Mouse (Mus musculus) cerebellum, postnatal 4 days (tissue): ENCODE results near the gene Ubtf.
"Not testable (repeated sequence)": the region's sequence is repeated elsewhere in the genome, so short reads cannot be mapped to it uniquely, and the experiment has no call there.

Experiments
- DNase-seq, 2 experiments: peaks; one replicate each; pipeline ENCODE4 v3.0.0; 2022; ENCODE audit warnings: low spot score in 2 of 2, mixed read lengths in 1 of 2

The Ubtf gene

DNA sequence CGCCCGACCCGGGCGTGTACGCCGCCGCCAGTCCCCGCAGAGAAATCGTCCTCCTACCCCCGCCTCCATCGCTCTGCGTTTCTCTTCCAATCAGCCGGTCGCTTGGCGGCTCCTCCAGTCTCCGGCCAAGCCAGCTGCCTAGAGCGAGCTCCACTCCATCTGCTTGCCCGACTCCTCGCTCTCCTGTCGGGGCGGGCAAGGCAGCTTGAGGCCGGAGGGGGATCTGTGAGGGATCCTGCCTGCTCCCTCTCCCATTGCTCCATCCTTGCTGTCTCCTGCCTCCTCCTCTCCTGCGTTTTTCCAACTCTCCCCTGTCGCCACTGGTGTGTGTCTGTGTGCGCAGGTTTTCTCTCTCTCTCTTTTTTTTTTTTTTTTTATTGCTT lies at the start of gene Ubtf:
Ubtf (minus strand) TSS at position 333 of the 383 bp plus-strand sequence.
- DNase-seq, result peak; percentile 75 to 87

DNA sequence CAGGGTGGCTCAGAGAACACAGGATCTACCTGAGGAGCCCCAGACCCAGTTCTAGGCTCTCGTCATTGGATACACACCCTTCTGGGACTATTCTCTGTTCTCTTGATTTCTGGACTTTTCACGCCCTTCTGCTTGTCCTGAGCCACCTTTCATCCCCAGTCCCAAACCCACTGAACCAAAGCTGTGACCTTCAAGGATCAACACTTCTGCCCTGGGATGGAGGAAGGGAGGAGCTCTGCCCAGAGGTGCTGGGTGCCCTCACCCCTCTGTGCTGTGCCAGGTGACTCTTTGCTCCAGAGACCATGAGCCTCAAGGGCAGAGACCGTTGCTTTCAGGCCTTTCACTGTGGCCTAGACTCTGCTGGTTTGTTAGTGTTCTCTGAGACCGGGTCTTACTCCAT lies 49.7 kb upstream of the Ubtf start:
- no peak for DNase-seq

GRCm38 (mm10) chr11:102368347-102368746 lies 48.8 kb upstream of the Ubtf start:
- no peak for DNase-seq

GRCm38 (mm10) chr11:102367504-102368280 lies 48.1 kb upstream of the Ubtf start:
- DNase-seq, result no peak

DNA sequence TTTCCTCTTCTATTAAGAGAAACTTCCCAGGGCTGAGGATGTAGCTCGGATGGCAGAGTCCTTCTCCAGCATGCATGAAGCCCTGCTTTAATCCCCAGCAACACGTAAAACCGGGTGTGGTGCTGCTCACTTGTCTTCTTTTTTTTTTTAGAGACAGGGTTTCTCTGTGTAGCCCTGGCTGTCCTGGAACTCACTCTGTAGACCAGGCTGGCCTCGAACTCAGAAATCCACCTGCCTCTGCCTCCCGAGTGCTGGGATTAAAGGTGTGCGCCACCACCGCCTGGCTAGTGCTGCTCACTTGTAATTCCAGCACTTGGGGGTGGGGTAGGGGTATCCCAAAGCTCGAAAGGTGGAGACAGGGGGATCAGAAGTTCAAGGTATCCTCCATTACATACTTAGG lies 46.6 kb upstream of the Ubtf start, which contains the start of gene Slc4a1:
Slc4a1 (minus strand) TSS at position 101 of the 400 bp plus-strand sequence.
- DNase-seq, result not testable (repeated sequence)

DNA sequence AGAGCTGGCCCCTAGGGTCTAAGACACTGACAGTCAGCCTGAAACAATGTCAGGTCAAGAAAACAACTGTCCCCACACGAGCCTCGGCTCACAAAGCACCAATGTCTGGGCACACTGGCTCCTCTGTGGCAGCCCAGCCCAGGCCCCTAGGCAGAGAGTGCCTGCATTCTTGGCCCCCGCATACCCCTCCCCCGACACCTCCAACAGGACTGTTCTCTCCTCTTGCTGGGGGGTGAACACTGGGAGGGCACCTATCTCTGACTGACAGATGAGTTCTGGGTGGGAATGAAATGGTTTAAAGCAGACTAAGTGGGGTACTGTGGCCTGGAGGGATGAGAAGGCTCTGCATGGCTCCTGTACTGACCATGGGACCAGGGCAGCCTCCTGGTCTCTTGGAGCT lies 46.2 kb upstream of the Ubtf start:
- no peak for DNase-seq

DNA sequence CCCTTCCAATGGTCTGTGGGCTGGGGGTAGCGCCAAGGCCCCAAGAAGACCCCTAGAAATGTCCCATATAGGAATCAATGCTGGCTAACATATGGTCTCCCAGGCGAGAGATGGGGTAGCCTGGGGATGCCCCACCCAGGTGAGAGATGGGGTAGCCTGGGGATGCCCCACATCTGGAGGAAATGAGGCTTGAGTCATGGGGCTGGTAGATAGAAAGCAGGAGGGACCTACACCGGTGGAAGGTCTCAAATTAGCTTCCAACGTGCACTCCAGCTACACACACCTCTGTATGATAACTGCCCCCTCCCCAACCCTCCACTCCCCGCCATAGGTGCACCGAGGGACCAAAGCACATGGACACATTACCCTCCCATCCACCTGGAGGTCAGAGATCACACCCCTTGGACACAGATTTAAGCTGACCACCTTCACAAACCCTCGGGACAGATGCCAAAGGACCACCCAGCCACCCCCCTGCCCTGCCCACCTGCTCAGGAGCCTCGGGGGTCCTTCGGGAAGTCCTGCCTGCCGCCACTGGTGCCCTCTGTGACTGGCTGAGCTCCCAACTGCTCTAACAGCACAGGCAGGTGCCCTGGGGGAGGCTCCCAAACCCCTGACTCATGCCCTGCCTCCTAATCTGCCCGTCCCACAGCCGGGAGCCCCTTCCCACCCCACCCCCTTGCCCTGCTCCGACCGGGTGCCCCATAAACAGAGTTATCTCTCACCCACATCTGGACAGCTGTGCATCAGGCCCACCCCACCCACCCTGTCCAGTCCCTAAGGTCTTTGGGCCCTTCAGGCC lies 45.2 kb upstream of the Ubtf start:
- DNase-seq, result no peak

DNA sequence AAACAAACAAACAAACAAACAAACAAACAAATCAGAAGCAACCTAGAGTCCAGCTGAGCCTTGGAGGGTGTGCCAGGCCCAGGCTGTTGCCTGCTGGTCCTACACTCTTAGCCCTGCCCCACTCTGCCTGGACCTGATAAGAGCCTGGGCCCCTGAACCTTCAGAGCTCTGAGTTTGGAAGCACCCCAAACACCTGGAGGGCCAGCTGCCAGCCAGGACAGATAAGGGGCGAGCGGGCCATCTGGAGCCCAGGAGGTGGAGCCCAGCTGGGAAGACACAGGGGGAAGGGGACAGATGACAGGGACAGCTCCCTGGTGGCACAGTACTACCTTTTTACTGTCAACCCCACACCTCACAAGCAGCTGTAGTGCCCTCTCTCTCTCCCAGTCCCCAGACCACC lies 44.1 kb upstream of the Ubtf start:
- DNase-seq, result no peak

GRCm38 (mm10) chr11:102361776-102362495 lies 42.4 kb upstream of the Ubtf start:
- DNase-seq, result no peak

- DNase-seq, result no peak
These were observed 38.8 kb upstream of the Ubtf start for GRCm38 (mm10) chr11:102358365-102358764.

GRCm38 (mm10) chr11:102356636-102357350 lies 37.3 kb upstream of the Ubtf start:
- DNase-seq, result no peak

DNA sequence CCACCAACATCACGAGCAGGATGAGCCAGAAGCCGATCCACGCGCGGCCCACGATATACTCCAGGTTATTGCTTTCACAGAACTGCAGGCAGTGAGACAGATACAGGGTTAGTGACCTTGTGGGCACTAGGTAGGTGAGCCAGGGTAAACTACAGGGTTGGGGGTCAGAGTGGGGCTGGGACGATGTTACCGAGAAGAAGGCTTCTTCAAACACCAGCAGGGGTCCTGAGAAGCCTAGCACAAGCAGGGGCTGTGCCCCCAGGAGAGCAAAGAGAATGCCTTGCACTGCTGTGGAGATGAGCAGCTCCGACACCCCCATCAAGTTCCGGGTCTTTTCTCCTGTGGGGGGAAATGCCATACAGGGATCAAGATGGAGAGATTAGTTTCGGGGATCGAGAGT lies 36.6 kb upstream of the Ubtf start:
- no peak for DNase-seq

DNA sequence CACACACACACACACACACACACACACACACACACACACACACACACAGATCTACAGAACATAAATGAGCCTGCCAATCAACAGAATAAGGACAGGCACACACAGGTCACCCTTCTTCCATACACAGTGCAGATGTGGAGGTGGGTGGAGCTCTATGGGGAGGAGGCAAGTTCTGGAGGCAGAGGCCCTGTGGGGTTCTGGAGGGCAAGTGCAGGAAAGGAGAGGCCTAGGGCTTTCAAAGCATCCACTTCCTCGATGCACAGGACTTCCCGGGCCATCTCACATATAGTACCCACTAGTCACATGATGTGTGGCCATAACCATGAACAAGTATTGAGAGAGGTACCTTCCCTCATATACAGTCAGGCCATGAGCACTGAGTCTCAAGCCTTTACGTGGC lies 36.0 kb upstream of the Ubtf start:
- no peak for DNase-seq

DNA sequence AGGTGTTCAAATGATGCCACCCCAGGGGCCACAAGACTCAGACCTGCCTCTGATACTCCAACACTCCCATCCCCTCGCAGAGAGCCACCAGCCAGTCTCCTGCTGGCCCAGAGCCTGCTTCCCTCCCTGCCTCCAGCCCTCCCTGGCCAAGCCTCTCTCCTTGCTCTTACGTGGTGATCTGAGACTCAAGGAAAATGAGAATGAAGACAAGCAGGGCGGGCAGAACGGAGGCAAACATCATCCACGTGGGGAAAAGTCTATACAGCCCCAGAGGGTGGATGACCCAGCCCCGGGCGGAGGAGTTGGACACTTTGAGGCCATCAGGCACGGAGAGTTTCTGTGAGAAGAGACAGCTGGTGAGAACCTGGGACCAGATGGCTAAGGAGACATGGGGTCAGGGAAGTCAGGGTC lies 33.5 kb upstream of the Ubtf start:
- no peak for DNase-seq

DNA sequence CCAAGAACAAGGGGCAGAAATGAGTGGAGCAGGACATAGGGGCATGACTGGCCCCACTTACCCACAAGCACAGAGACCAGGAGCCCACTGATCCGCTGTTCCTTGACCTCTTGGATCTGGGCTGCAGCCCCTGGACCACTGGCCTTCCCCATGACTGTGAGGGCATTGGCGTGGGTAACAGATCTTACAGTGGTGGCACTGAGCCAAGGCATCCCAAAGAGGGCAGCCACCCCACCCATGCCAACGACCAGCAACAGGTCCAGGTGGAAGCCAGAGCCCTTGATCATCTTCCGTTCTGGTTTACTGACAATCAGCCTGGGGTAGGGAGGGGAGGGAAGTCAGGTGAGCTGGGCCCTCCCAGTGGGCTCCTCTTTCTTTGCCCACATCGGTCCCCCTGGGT lies 32.8 kb upstream of the Ubtf start:
- no peak for DNase-seq

DNA sequence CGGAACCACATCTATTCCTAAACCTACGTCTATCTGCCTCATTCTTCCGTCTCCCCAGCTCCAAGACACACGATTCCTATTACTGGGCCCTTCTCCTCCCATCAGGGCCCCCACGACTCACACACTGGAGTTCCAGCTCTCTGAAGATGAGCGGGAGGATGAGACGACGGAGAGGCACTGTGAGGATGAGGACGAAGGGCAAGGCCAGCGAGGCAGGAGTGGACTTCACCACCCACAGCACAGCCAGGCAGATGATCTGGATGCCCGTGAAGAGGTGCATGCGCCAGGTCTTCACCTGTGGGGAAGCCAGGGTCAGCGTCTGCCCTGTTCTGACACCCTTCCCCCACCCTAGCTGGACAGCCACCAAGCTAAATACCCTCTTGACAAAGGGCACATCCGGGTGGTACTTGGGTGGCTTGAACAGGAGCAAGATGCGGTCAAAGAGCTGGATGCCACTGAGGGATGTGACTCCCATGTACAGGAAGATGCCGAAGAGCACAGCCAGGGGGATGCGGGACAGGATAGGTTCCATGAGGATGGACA lies 31.5 kb upstream of the Ubtf start:
- no peak for DNase-seq

- no peak for DNase-seq
These were observed 30.9 kb upstream of the Ubtf start for GRCm38 (mm10) chr11:102350416-102350815.

GRCm38 (mm10) chr11:102349189-102349954 lies 29.8 kb upstream of the Ubtf start:
- DNase-seq, result no peak

GRCm38 (mm10) chr11:102348771-102349170 lies 29.2 kb upstream of the Ubtf start:
- DNase-seq, result no peak

- DNase-seq, result no peak
These were observed 28.6 kb upstream of the Ubtf start for GRCm38 (mm10) chr11:102348101-102348585.
